Mouse (Mus musculus) Patski (cell line): ENCODE results near the gene Bcl2l15. TPM values are rescaled to one million over a fixed set of nuclear protein-coding genes. Genes with fewer than 3 reads are reported as not detected.
"Not testable (repeated sequence)": the region's sequence is repeated elsewhere in the genome, so short reads cannot be mapped to it uniquely, and the experiment has no call there.

ENCODE experiments used
- ATAC-seq: fragments of 100-300 bp; one replicate; pipeline ENCODE4 v1.8.0; 2021
- CTCF ChIA-PET: fragments of 350-600 bp; sonication (Branson Sonifier 250); formaldehyde crosslinking; loops from one replicate; lab custom pipeline; 2022; ENCODE audit warnings: inconsistent platforms; lab: Charles Lee
- POLR2A ChIA-PET: fragments of 350-600 bp; sonication (Branson Sonifier 250); formaldehyde crosslinking; loops from one replicate; lab custom pipeline; 2022; ENCODE audit warnings: antibody characterized with exemption, inconsistent platforms; lab: Charles Lee
- DNase-seq: peaks from one replicate; pipeline ENCODE4 v3.0.0-alpha.2; 2011; ENCODE audit warnings: low read depth, low spot score
- H3K27me3 ChIP-seq: fragments of 371-371 bp; one replicate; pipeline ENCODE4 v1.5.1; 2021
- CTCF ChIP-seq: fragments of 100-300 bp; IDR thresholded peaks from one replicate; pipeline ENCODE4 v1.5.1; 2021
- in situ Hi-C: fragments of 300-500 bp; cut with MboI; formaldehyde crosslinking; loops from 3 replicates; pipeline ENCODE4 v1.11.1; 2018; ENCODE audit warnings: low pct_unique_long_range_greater_than_20kb, mixed read lengths
- polyA plus RNA-seq: library from polyadenylated mRNA; unstranded; gene quantifications from one replicate; pipeline ENCODE4 v1.2.3, GENCODE M21; 2021

Bcl2l15 gene
- polyA plus RNA-seq, 1 experiment from 2014 or later: 0.35 TPM

GRCm38 (mm10) chr3:103829036-103829435 lies 3.4 kb upstream of the Bcl2l15 start:
- in situ Hi-C loops: no loop called here
- CTCF ChIA-PET: no interaction called here
- no peak for TF ChIP-seq CTCF
- POLR2A ChIA-PET: no interaction called here
- H3K27me3 ChIP-seq: no peaks in the 10 kb centered on the region
- DNase-seq: no peak
- ATAC-seq: no peak

- peak; percentile 38 for TF ChIP-seq CTCF
- H3K27me3 ChIP-seq, ATAC-seq, in situ Hi-C loops: not testable (repeated sequence)
- CTCF ChIA-PET: interaction anchor here (0.8 to 2.5 kb wide), 7 partner anchors 12 to 139 kb away, joined by 3 to 6 read pairs (median 4); partner anchors contain the start of gene Ptpn22
- POLR2A ChIA-PET: interaction anchor here (1.1 to 1.2 kb wide), 2 partner anchors 29 kb away, joined by 3 read pairs; partner anchors contain the start of gene Ptpn22
- peak; percentile 46 for DNase-seq
These were observed 1.7 kb upstream of the Bcl2l15 start for GRCm38 (mm10) chr3:103830681-103831080.

- peak; percentile 26 for ATAC-seq
- CTCF ChIA-PET: interaction anchor here (0.8 to 2.5 kb wide), 7 partner anchors 11 to 138 kb away, joined by 3 to 6 read pairs (median 4); partner anchors contain the start of gene Ptpn22
- TF ChIP-seq CTCF: no peak
- DNase-seq: no peak
- in situ Hi-C loops: no loop called here
- H3K27me3 ChIP-seq: no peaks in the 10 kb centered on the region
- POLR2A ChIA-PET: interaction anchor here (1.2 kb wide), 1 partner anchor 29 kb away, joined by 3 read pairs; the partner anchor contains the start of gene Ptpn22
These were observed 1.3 kb upstream of the Bcl2l15 start for GRCm38 (mm10) chr3:103831146-103831545.

- ChIA-PET POLR2A (no interaction called here), CTCF (interaction anchor here (0.8 kb wide), 1 partner anchor 125 kb away, joined by 3 read pairs; no protein-coding TSS in a partner anchor)
- ATAC-seq (no peak), DNase-seq (no peak)
- H3K27me3 ChIP-seq: no peaks in the 10 kb centered on the region
- no peak for TF ChIP-seq CTCF
- in situ Hi-C loops: no loop called here
These were observed 1.6 kb downstream of the Bcl2l15 start for GRCm38 (mm10) chr3:103834001-103834400.

- no peak for TF ChIP-seq CTCF
- in situ Hi-C loops: no loop called here
- H3K27me3 ChIP-seq: no peaks in the 10 kb centered on the region
- ATAC-seq: no peak
- no peak for DNase-seq
- POLR2A ChIA-PET: no interaction called here
- CTCF ChIA-PET: interaction anchor here (1.0 to 2.4 kb wide), 4 partner anchors 11 to 24 kb away, joined by 3 to 10 read pairs (median 3); no protein-coding TSS in a partner anchor
These were observed 3.0 kb downstream of the Bcl2l15 start for GRCm38 (mm10) chr3:103835272-103835950.

GRCm38 (mm10) chr3:103835951-103836310 lies 3.5 kb downstream of the Bcl2l15 start:
- TF ChIP-seq CTCF: no peak
- POLR2A ChIA-PET: no interaction called here
- ATAC-seq: no peak
- DNase-seq: no peak
- CTCF ChIA-PET: interaction anchor here (1.0 to 2.4 kb wide), 6 partner anchors 8 to 16 kb away, joined by 3 to 10 read pairs (median 4); no protein-coding TSS in a partner anchor
- in situ Hi-C loops: no loop called here
- H3K27me3 ChIP-seq: no peaks in the 10 kb centered on the region

- no peak for ATAC-seq
- TF ChIP-seq CTCF: no peak
- ChIA-PET POLR2A (no interaction called here), CTCF (interaction anchor here (1.0 to 2.4 kb wide), 6 partner anchors 9 to 16 kb away, joined by 3 to 10 read pairs (median 4); no protein-coding TSS in a partner anchor)
- no peaks in the 10 kb centered on the region for H3K27me3 ChIP-seq
- DNase-seq: no peak
- in situ Hi-C loops: no loop called here
These were observed 4.1 kb downstream of the Bcl2l15 start for GRCm38 (mm10) chr3:103836453-103836852.

GRCm38 (mm10) chr3:103839711-103840110 lies 7.3 kb downstream of the Bcl2l15 start:
- no peak for TF ChIP-seq CTCF
- H3K27me3 ChIP-seq: no peaks in the 10 kb centered on the region
- ChIA-PET POLR2A (no interaction called here), CTCF (no interaction called here)
- DNase-seq: no peak
- ATAC-seq: no peak
- in situ Hi-C loops: no loop called here

- H3K27me3 ChIP-seq, CTCF ChIA-PET, in situ Hi-C loops, DNase-seq, POLR2A ChIA-PET, ATAC-seq: not testable (repeated sequence)
These were observed 7.8 kb downstream of the Bcl2l15 start for GRCm38 (mm10) chr3:103840195-103840594.

- POLR2A ChIA-PET, CTCF ChIA-PET, ATAC-seq, in situ Hi-C loops, DNase-seq, H3K27me3 ChIP-seq: not testable (repeated sequence)
These were observed 8.5 kb downstream of the Bcl2l15 start for GRCm38 (mm10) chr3:103840946-103841345.
